Mouse (Mus musculus): ENCODE results near the gene Slc22a2. TPM values are rescaled to one million over a fixed set of nuclear protein-coding genes. Genes with fewer than 3 reads are reported as not detected.

Slc22a2 gene
- polyA plus RNA-seq, 1 experiment from 2014 or later: not detected

DNA sequence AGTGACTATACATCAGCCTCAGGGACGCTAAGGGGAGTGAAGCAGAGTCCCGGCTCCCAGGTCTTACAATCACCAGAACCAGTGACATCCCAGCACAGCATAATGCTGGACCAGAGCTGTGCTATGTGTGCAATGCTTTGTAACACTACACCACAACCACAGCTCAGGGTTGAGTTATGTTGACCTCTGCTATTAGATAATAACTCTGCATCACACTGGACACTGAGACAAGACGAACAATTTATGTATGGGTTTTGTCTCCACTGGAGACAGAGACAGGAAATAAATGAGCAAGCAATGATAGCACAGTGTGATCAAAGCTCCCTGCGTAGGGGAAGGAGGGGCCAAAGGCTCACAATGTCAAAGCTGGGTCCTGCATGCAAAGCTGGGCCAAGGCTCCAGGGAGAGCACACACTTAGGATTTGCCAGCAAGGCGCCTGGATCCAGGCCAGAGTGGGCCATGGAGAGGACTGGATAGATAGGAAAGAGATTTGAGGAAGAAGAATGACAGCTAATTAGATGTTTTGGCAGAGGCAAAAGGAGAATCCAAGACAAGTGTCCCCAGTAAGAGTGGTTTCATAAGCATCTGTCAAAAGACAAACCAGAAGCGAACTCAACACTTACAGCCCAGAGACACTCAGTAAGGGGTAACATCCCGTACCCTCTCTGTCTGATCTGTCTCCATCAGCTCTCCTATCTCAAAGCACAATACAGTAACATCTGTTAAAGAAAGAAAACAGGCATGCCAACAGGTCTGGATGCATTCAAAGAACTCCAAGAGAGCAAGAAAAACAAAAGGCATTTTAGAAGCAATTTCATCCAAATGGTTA lies 48.1 kb downstream of the Slc22a2 start:
- Histone ChIP-seq H3K27ac (no peak overlapping the region), H3K27me3 (no peaks in the 10 kb centered on the region), H3K4me1 (replicated peaks) (peaks cover 15% of the 10 kb centered on the region), H3K36me3 (no peaks in the 10 kb centered on the region), H3K4me2 (no peak overlapping the region), H3K9ac (replicated peaks) (no peak overlapping the region), H3K9me3 (no peaks in the 10 kb centered on the region), H3K4me3 (replicated peaks) (no peak overlapping the region)
- no peak for ATAC-seq (ENCODE audit: insufficient number of reproducible peaks, insufficient read depth, low FRiP score, low TSS enrichment, low read depth)
- WGBS: 22% methylated on average over 7 of the region's 7 CpGs

- Histone ChIP-seq H3K27me3 (no peaks in the 10 kb centered on the region), H3K4me1 (replicated peaks) (peaks cover 15% of the 10 kb centered on the region), H3K9ac (replicated peaks) (no peak overlapping the region), H3K4me2 (no peak overlapping the region), H3K9me3 (peaks cover 3% of the 10 kb centered on the region; the same call in 1 of the 2 replicates), H3K27ac (no peak overlapping the region), H3K36me3 (no peaks in the 10 kb centered on the region), H3K4me3 (replicated peaks) (no peak overlapping the region)
- ATAC-seq (ENCODE audit: insufficient number of reproducible peaks, insufficient read depth, low FRiP score, low TSS enrichment, low read depth): no peak
- WGBS: 66% methylated on average over 4 of the region's 4 CpGs
These were observed 50.9 kb downstream of the Slc22a2 start for GRCm38 (mm10) chr17:12634814-12635213.

GRCm38 (mm10) chr17:12639585-12639984 lies 55.7 kb downstream of the Slc22a2 start:
- H3K9ac ChIP-seq (replicated peaks): no peak overlapping the region
- no peaks in the 10 kb centered on the region for H3K36me3 ChIP-seq
- H3K4me2 ChIP-seq: no peak overlapping the region
- 93% methylated on average over 3 of the region's 3 CpGs for WGBS
- H3K27me3 ChIP-seq: no peaks in the 10 kb centered on the region
- no peaks in the 10 kb centered on the region for H3K4me1 ChIP-seq (replicated peaks)
- H3K9me3 ChIP-seq: peaks cover 3% of the 10 kb centered on the region; the same call in 1 of the 2 replicates
- no peak overlapping the region for H3K4me3 ChIP-seq (replicated peaks)
- ATAC-seq (ENCODE audit: insufficient number of reproducible peaks, insufficient read depth, low FRiP score, low TSS enrichment, low read depth): no peak
- no peak overlapping the region for H3K27ac ChIP-seq

- no peaks in the 10 kb centered on the region for H3K27me3 ChIP-seq
- 80% methylated on average over 4 of the region's 4 CpGs for WGBS
- H3K4me3 ChIP-seq (replicated peaks): no peak overlapping the region
- no peak overlapping the region for H3K27ac ChIP-seq
- H3K36me3 ChIP-seq: no peaks in the 10 kb centered on the region
- ATAC-seq (ENCODE audit: insufficient number of reproducible peaks, insufficient read depth, low FRiP score, low TSS enrichment, low read depth): no peak
- H3K9me3 ChIP-seq: peaks cover 3% of the 10 kb centered on the region; the same call in 1 of the 2 replicates
- no peak overlapping the region for H3K4me2 ChIP-seq
- H3K9ac ChIP-seq (replicated peaks): no peak overlapping the region
- no peaks in the 10 kb centered on the region for H3K4me1 ChIP-seq (replicated peaks)
These were observed 57.2 kb downstream of the Slc22a2 start for GRCm38 (mm10) chr17:12641087-12641486.

GRCm38 (mm10) chr17:12645461-12645860 lies 61.5 kb downstream of the Slc22a2 start:
- Histone ChIP-seq H3K9ac (replicated peaks) (no peak overlapping the region), H3K27ac (no peak overlapping the region), H3K4me1 (replicated peaks) (no peaks in the 10 kb centered on the region), H3K27me3 (no peaks in the 10 kb centered on the region), H3K9me3 (no peaks in the 10 kb centered on the region), H3K4me3 (replicated peaks) (no peak overlapping the region), H3K36me3 (no peaks in the 10 kb centered on the region), H3K4me2 (no peak overlapping the region)
- WGBS: 89% methylated on average over 5 of the region's 5 CpGs
- ATAC-seq (ENCODE audit: insufficient number of reproducible peaks, insufficient read depth, low FRiP score, low TSS enrichment, low read depth): no peak

DNA sequence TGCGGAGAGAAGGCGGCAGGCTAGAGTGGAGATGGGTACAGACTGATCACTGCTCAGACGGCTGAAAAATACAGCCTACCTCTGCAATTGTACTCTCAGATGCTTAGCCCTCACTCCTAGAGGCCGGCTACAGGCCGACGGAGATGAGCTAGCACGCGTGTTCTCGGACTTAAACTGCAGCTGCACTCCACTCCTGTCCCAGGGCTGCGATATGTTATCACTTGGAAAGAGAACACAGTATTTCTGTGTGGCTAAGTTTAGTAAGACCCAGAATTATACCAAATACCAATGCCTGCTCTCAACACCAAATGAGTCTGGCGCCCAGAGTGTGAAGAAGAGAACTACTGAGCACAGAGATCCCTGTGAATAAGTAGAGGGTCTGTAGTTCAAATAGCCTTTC lies 68.7 kb downstream of the Slc22a2 start:
- Histone ChIP-seq H3K27me3 (no peaks in the 10 kb centered on the region), H3K4me2 (no peak overlapping the region), H3K36me3 (no peaks in the 10 kb centered on the region), H3K9ac (replicated peaks) (no peak overlapping the region), H3K4me1 (replicated peaks) (no peaks in the 10 kb centered on the region), H3K27ac (no peak overlapping the region), H3K4me3 (replicated peaks) (no peak overlapping the region), H3K9me3 (no peaks in the 10 kb centered on the region)
- ATAC-seq (ENCODE audit: insufficient number of reproducible peaks, insufficient read depth, low FRiP score, low TSS enrichment, low read depth): no peak
- WGBS: 90% methylated on average over 11 of the region's 11 CpGs

DNA sequence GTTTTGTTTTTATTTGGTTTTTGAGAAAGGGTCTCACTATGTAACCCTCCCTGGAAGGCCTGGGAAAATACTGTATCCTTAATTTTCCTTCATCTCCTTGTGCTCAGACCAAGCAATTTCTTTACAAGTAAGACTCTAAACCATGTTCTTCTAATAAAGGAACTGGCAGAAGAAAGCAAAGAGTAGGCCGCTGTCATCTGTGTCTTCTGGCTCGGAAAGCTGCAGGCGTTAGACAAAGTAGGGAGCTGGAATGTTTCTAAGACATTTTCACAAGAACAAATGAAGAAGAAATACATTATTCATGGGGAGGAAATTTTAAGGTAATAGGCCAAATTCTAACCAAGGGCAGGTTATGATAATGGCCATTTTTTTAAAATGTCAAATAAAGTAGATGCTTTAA lies 70.1 kb downstream of the Slc22a2 start:
- no peaks in the 10 kb centered on the region for H3K9me3 ChIP-seq
- no peak overlapping the region for H3K9ac ChIP-seq (replicated peaks)
- ATAC-seq (ENCODE audit: insufficient number of reproducible peaks, insufficient read depth, low FRiP score, low TSS enrichment, low read depth): no peak
- H3K27me3 ChIP-seq: no peaks in the 10 kb centered on the region
- H3K27ac ChIP-seq: no peak overlapping the region
- H3K36me3 ChIP-seq: no peaks in the 10 kb centered on the region
- no peak overlapping the region for H3K4me3 ChIP-seq (replicated peaks)
- 90% methylated on average over 3 of the region's 3 CpGs for WGBS
- no peaks in the 10 kb centered on the region for H3K4me1 ChIP-seq (replicated peaks)
- no peak overlapping the region for H3K4me2 ChIP-seq

DNA sequence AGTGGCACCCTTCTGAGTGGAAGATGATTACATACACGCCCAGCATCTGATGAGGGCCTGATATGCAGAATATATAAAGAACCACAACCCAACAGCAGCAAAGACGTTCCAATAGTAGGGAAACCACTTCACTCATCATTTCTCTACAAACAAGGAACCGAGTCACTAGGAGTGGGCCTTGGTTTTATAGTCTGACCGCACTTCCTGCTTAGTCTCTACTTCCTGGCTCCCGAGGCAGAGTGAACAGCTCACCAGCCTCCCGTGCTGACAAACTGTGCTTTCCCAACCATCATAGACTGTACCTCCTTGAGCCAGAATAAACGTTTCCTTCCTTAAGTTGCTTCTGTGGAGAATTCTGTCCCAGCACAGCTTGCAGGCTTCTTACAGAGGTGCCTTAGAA lies 71.9 kb downstream of the Slc22a2 start:
- H3K4me1 ChIP-seq (replicated peaks): no peaks in the 10 kb centered on the region
- no peak overlapping the region for H3K9ac ChIP-seq (replicated peaks)
- no peak overlapping the region for H3K4me3 ChIP-seq (replicated peaks)
- no peaks in the 10 kb centered on the region for H3K36me3 ChIP-seq
- no peaks in the 10 kb centered on the region for H3K9me3 ChIP-seq
- no peak overlapping the region for H3K4me2 ChIP-seq
- H3K27ac ChIP-seq: no peak overlapping the region
- WGBS: 74% methylated on average over 7 of the region's 7 CpGs
- ATAC-seq (ENCODE audit: insufficient number of reproducible peaks, insufficient read depth, low FRiP score, low TSS enrichment, low read depth): no peak
- H3K27me3 ChIP-seq: no peaks in the 10 kb centered on the region

DNA sequence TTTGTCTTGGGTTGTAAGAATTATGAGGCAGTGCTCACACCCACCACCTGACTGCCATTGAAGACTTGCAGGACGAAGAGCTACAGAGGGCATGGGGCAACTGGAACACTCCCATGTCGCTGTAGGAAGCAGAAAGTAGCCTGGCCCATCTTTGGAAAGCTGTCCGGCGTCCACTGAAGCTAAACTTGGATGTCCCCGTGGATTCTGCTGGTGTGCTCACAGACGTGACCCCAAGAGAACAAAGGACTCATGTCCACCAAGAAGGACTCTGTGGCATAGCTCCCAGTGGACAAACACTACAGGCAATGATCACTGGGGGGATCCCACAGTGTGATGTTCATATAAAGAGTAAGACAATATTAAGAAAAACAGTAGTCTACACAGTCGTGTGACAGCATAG lies 74.9 kb downstream of the Slc22a2 start:
- Histone ChIP-seq H3K4me2 (no peak overlapping the region), H3K9ac (replicated peaks) (no peak overlapping the region), H3K4me1 (replicated peaks) (no peaks in the 10 kb centered on the region), H3K27ac (no peak overlapping the region), H3K9me3 (no peaks in the 10 kb centered on the region), H3K27me3 (0 out of 2 replicates have a peak, but pooled peaks cover 3% of the 10 kb centered on the region), H3K36me3 (no peaks in the 10 kb centered on the region), H3K4me3 (replicated peaks) (no peak overlapping the region)
- ATAC-seq (ENCODE audit: insufficient number of reproducible peaks, insufficient read depth, low FRiP score, low TSS enrichment, low read depth): no peak
- WGBS: 89% methylated on average over 7 of the region's 7 CpGs

DNA sequence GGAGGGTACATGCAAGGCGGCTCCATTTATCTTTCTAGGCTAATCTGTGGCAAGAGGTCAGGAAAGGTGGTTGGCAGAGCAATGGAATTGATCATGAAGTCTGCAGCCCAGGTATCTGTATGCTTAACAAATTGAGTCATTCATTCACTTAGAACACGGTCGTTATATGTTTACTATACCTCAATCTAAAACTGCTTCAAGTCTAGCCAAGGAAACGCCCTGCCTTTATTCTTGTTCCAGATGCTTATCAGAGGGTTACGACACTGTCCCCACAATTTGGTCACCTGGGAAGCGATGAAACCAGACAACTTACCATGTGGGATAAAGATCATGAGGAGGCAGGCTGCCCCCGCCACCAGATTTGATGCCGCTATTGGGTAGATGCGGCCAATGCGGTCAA lies 75.3 kb downstream of the Slc22a2 start:
- Histone ChIP-seq H3K4me3 (replicated peaks) (no peak overlapping the region), H3K27ac (no peak overlapping the region), H3K36me3 (no peaks in the 10 kb centered on the region), H3K9ac (replicated peaks) (no peak overlapping the region), H3K4me2 (no peak overlapping the region), H3K27me3 (0 out of 2 replicates have a peak, but pooled peaks cover 4% of the 10 kb centered on the region), H3K4me1 (replicated peaks) (no peaks in the 10 kb centered on the region), H3K9me3 (no peaks in the 10 kb centered on the region)
- no peak for ATAC-seq (ENCODE audit: insufficient number of reproducible peaks, insufficient read depth, low FRiP score, low TSS enrichment, low read depth)
- 91% methylated on average over 10 of the region's 10 CpGs for WGBS

DNA sequence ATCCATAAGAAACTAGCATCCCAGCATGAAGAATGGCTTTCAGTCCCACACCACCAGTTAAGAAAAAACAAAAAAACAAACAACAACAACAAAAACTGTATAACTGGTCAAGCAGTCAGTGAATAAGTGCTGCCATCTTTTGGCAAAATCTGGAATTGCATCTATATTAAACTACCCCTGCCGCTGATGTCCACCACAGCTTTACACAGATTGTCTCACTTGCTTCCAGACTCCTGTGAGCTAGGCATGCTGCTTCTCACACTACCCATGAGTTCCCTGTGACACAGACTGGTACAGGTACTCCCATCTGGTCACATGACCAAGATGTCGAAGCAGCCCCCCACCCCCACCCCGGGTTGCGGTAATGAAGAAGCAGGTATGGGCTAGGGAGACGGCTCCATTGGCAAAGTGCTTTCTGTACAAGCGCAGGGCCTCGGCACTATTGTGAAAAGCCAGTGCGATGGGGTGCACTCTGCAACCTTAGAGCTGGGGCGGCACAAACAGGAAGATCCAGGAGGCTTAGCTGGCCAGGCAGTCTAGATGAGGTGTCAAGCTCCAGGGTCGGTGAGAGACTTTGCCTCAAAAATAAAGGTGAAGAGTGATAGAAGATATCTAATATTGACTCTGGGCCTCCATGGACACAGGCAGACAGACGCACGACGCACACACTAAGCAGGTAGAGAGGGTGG lies 76.8 kb downstream of the Slc22a2 start:
- Histone ChIP-seq H3K27me3 (0 out of 2 replicates have a peak, but pooled peaks cover 4% of the 10 kb centered on the region), H3K4me2 (no peak overlapping the region), H3K9me3 (no peaks in the 10 kb centered on the region), H3K9ac (replicated peaks) (no peak overlapping the region), H3K36me3 (no peaks in the 10 kb centered on the region), H3K27ac (no peak overlapping the region), H3K4me3 (replicated peaks) (no peak overlapping the region), H3K4me1 (replicated peaks) (no peaks in the 10 kb centered on the region)
- no peak for ATAC-seq (ENCODE audit: insufficient number of reproducible peaks, insufficient read depth, low FRiP score, low TSS enrichment, low read depth)
- 73% methylated on average over 13 of the region's 13 CpGs for WGBS

All from limb, embryonic 12.5 days (tissue).